Mouse (Mus musculus) midbrain, embryonic 13.5 days (tissue): Measurements from ENCODE around the gene Ap1m2. TPM values are rescaled to one million over a fixed set of nuclear protein-coding genes. Genes with fewer than 3 reads are reported as not detected.
"Not testable (repeated sequence)": the region's sequence is repeated elsewhere in the genome, so short reads cannot be mapped to it uniquely, and the experiment has no call there.

Source experiments
- ATAC-seq: fragments of 200-750 bp; cut with Nextera tagmentation; 2 replicates; pipeline ENCODE4 v1.8.0; 2017; ENCODE audit warnings: mild to moderate bottlenecking, moderate TSS enrichment, moderate library complexity
- H3K27ac ChIP-seq: fragments of 300-500 bp; sonication (generic); 2 replicates; pipeline ENCODE4 v1.5.1; 2015; ENCODE audit warnings: inconsistent platforms, mild to moderate bottlenecking, moderate library complexity
- H3K27me3 ChIP-seq: fragments of 300-500 bp; sonication (generic); 2 replicates; pipeline ENCODE4 v1.6.1; 2015; ENCODE audit warnings: mild to moderate bottlenecking, inconsistent platforms
- H3K36me3 ChIP-seq: fragments of 300-500 bp; sonication (generic); 2 replicates; pipeline ENCODE4 v1.6.1; 2015; ENCODE audit warnings: mild to moderate bottlenecking, inconsistent platforms
- H3K4me1 ChIP-seq: fragments of 300-500 bp; sonication (generic); replicated peaks from 2 replicates; pipeline ENCODE4 v1.6.1; 2015; ENCODE audit warnings: inconsistent platforms
- H3K4me2 ChIP-seq: fragments of 300-500 bp; sonication (generic); replicated peaks from 2 replicates; pipeline ENCODE4 v1.6.1; 2015; ENCODE audit warnings: moderate library complexity, mild to moderate bottlenecking, inconsistent platforms
- H3K4me3 ChIP-seq: fragments of 300-500 bp; sonication (generic); replicated peaks from 2 replicates; pipeline ENCODE4 v1.5.1; 2015; ENCODE audit warnings: mild to moderate bottlenecking, inconsistent platforms
- H3K9ac ChIP-seq: fragments of 300-500 bp; sonication (generic); replicated peaks from 2 replicates; pipeline ENCODE4 v1.6.1; 2015; ENCODE audit warnings: mild to moderate bottlenecking, inconsistent platforms
- H3K9me3 ChIP-seq: fragments of 300-500 bp; sonication (generic); 2 replicates; pipeline ENCODE4 v1.6.1; 2016; ENCODE audit warnings: mild to moderate bottlenecking, inconsistent platforms
- WGBS: fragments of 180-500 bp; shearing (Covaris S2); methylation state at CpG from one replicate; pipeline ENCODE4 v1.1.7; 2015; 5-methylcytosine and 5-hydroxymethylcytosine counted together
- polyA plus RNA-seq: library from polyadenylated mRNA; unstranded; fragments of >200 nt; fragmentation: Nextera tagmentation; extraction: Ambion mirVana; gene quantifications from 2 replicates; pipeline ENCODE4 v1.2.1, GENCODE M21; 2015

Gene Ap1m2
- polyA plus RNA-seq, 1 experiment from 2014 or later, result 0.23 TPM

- no peak for ATAC-seq
- Histone ChIP-seq H3K36me3 (peaks cover 28% of the 10 kb centered on the region), H3K27ac (no peak overlapping the region), H3K4me3 (peak overlapping the region; percentile 80), H3K27me3 (no peaks in the 10 kb centered on the region), H3K9me3 (no peaks in the 10 kb centered on the region), H3K4me2 (peak overlapping the region; percentile 78), H3K9ac (peak overlapping the region; percentile 77), H3K4me1 (peaks cover 42% of the 10 kb centered on the region)
- WGBS, result 77% methylated on average over 3 of the region's 3 CpGs
Observed at GRCm38 (mm10) chr9:21286753-21287152, 25.4 kb downstream of the Ap1m2 start.

- peaks cover 28% of the 10 kb centered on the region for H3K4me1 ChIP-seq
- no peaks in the 10 kb centered on the region for H3K27me3 ChIP-seq
- no peak for ATAC-seq
- no peak overlapping the region for H3K4me3 ChIP-seq
- peaks cover 54% of the 10 kb centered on the region for H3K36me3 ChIP-seq
- no peak overlapping the region for H3K27ac ChIP-seq
- WGBS, result 86% methylated on average over 3 of the region's 3 CpGs
- no peaks in the 10 kb centered on the region for H3K9me3 ChIP-seq
- no peak overlapping the region for H3K4me2 ChIP-seq
- H3K9ac ChIP-seq, result no peak overlapping the region
Observed at GRCm38 (mm10) chr9:21283994-21284393, 28.1 kb downstream of the Ap1m2 start.

GRCm38 (mm10) chr9:21283591-21283990, 28.5 kb downstream of the Ap1m2 start:
- WGBS, result 91% methylated on average over 5 of the region's 5 CpGs
- Histone ChIP-seq H3K27ac (no peak overlapping the region), H3K9me3 (no peaks in the 10 kb centered on the region), H3K4me3 (no peak overlapping the region), H3K4me2 (no peak overlapping the region), H3K4me1 (peaks cover 24% of the 10 kb centered on the region), H3K27me3 (no peaks in the 10 kb centered on the region), H3K9ac (no peak overlapping the region), H3K36me3 (peaks cover 58% of the 10 kb centered on the region)
- no peak for ATAC-seq

DNA sequence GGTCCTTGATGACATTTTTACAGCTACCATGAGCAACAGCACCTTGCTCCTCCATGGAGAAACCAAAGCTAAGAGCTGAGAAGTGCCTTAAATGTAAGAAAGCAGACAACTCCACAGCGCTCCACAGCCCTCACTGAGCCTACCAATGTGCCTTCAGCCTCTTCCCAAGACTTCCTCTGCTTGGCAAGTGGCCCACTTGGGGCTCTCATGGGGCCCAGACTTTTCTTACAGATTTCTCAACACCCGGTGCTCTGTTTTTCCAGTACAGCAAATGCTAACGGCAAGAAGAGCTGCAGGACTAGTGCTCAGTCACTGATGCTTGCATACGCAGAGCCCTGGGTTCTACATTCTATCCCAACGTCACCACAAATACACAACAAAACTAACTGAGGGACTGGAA, 34.4 kb downstream of the Ap1m2 start:
- H3K4me2 ChIP-seq, result no peak overlapping the region
- no peaks in the 10 kb centered on the region for H3K9me3 ChIP-seq
- H3K27ac ChIP-seq, result no peak overlapping the region
- 97% methylated on average over 5 of the region's 5 CpGs for WGBS
- H3K36me3 ChIP-seq, result peaks cover 95% of the 10 kb centered on the region
- no peak for ATAC-seq
- H3K9ac ChIP-seq, result no peak overlapping the region
- H3K27me3 ChIP-seq, result no peaks in the 10 kb centered on the region
- no peaks in the 10 kb centered on the region for H3K4me1 ChIP-seq
- no peak overlapping the region for H3K4me3 ChIP-seq

DNA sequence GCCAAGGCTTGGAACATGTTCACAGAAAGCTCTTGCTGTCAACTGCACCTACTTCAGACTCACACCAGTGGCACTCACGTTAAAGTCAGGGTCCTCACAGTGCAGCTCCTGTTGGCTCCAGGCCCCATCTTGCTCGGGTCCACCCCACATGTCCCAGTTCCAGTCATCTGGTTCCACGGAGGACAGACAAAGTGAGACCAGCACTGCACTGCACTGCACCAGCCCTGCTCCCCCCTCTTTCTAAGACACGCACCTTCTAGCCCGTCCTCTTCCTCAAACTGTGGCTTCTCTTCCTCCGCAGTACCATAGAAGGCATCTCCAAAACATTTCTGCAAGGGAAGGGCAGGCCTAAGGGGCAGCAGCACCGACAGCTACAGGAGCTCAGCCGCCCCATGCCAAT, 35.8 kb downstream of the Ap1m2 start:
- Histone ChIP-seq H3K9ac (no peak overlapping the region), H3K4me2 (no peak overlapping the region), H3K4me3 (no peak overlapping the region), H3K4me1 (no peaks in the 10 kb centered on the region), H3K36me3 (peaks cover 97% of the 10 kb centered on the region), H3K27ac (no peak overlapping the region), H3K27me3 (no peaks in the 10 kb centered on the region), H3K9me3 (no peaks in the 10 kb centered on the region)
- 89% methylated on average over 8 of the region's 8 CpGs for WGBS
- ATAC-seq, result 0 out of 2 replicates have a peak, but pooled peaks have one; percentile 22

GRCm38 (mm10) chr9:21275727-21276126, 36.4 kb downstream of the Ap1m2 start:
- Histone ChIP-seq H3K9me3 (no peaks in the 10 kb centered on the region), H3K4me3 (no peak overlapping the region), H3K27ac (no peak overlapping the region), H3K4me2 (no peak overlapping the region), H3K27me3 (no peaks in the 10 kb centered on the region), H3K9ac (no peak overlapping the region), H3K36me3 (peaks cover 97% of the 10 kb centered on the region), H3K4me1 (no peaks in the 10 kb centered on the region)
- ATAC-seq, result no peak
- WGBS, result 92% methylated on average over 12 of the region's 12 CpGs

DNA sequence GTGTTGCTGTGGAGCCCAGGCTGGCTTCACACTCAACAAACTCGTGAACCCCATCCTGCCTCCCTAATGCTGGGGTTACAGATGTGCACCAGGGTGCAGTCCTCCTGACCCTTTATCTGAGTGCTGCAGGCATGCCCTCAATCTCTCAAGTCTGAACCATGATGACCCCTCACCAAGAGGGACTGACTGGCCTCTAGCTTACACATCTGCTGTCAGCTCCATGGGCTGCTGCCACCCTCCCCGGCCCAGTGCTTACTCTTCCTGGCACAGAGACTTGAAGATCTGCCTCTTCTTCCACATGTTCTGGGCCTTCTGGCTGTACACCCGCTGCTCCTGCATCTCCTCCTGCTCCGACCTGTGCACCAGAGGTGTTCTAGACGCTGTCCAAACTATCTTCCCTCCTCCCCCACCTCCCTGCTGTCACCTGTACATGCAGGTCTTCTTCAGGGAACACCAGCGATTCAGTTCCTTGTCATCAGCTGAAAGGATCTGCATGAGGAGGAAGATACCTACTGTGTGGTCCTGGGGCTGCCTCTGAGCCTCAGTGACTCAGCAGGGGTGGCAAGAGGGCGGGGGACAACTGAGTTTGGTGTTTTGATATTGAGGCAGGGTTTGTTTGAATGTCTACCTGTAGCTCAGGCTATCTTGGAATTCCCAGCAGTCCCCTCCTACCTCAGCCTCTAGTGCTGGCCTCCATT, 37.0 kb downstream of the Ap1m2 start:
- no peak overlapping the region for H3K4me3 ChIP-seq
- H3K9ac ChIP-seq, result no peak overlapping the region
- H3K27ac ChIP-seq, result no peak overlapping the region
- H3K4me1 ChIP-seq, result no peaks in the 10 kb centered on the region
- no peaks in the 10 kb centered on the region for H3K9me3 ChIP-seq
- no peaks in the 10 kb centered on the region for H3K27me3 ChIP-seq
- WGBS, result 92% methylated on average over 7 of the region's 7 CpGs
- peaks cover 98% of the 10 kb centered on the region for H3K36me3 ChIP-seq
- H3K4me2 ChIP-seq, result no peak overlapping the region
- no peak for ATAC-seq

- Histone ChIP-seq H3K9me3 (no peaks in the 10 kb centered on the region), H3K4me2 (no peak overlapping the region), H3K4me1 (no peaks in the 10 kb centered on the region), H3K27ac (no peak overlapping the region), H3K27me3 (no peaks in the 10 kb centered on the region), H3K9ac (no peak overlapping the region), H3K4me3 (no peak overlapping the region), H3K36me3 (peaks cover 98% of the 10 kb centered on the region)
- no peak for ATAC-seq
- WGBS, result 97% methylated on average over 3 of the region's 3 CpGs
Observed at GRCm38 (mm10) chr9:21274336-21274735, 37.8 kb downstream of the Ap1m2 start.

DNA sequence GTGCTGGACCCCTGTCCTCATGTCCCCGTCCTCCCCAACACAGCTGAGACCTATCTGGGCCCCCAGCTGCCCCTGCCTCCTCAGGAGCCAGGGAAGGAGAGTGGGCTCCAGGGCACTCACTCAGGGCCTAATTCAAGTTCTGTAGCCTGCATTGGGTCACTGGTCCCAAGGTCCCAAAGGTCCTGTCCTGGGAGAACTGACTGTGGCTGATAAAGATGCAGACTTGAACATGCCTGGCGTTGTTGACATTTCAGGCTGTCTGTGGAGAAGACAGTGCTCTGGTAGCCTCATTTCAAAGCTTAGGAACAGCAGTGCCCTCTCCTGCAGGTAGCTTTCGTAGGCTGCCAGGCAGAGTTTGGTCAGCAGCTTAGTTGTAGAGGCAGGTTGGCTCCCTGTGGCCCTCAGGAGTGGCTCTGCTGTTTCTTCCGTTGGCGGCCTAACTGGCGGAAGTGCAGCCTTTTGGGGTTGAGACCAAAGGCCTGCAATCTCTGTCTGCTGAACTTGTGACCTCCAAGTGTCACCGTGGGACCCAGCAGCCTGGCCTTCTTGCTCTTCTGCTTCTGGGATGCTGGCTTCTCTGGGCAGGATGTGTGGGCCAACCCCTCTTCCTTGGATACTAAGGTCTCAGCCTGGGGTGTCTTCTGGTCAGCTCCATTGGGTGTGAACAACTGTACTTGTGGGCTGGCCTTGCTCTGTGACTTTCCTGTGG, 38.5 kb downstream of the Ap1m2 start:
- H3K27me3 ChIP-seq, result no peaks in the 10 kb centered on the region
- WGBS, result 84% methylated on average over 7 of the region's 7 CpGs
- no peak overlapping the region for H3K4me3 ChIP-seq
- no peak overlapping the region for H3K9ac ChIP-seq
- no peak overlapping the region for H3K4me2 ChIP-seq
- no peak for ATAC-seq
- no peaks in the 10 kb centered on the region for H3K9me3 ChIP-seq
- no peaks in the 10 kb centered on the region for H3K4me1 ChIP-seq
- H3K27ac ChIP-seq, result no peak overlapping the region
- peaks cover 98% of the 10 kb centered on the region for H3K36me3 ChIP-seq

GRCm38 (mm10) chr9:21273094-21273493, 39.0 kb downstream of the Ap1m2 start:
- no peak overlapping the region for H3K27ac ChIP-seq
- no peaks in the 10 kb centered on the region for H3K4me1 ChIP-seq
- no peak overlapping the region for H3K9ac ChIP-seq
- no peak for ATAC-seq
- no peaks in the 10 kb centered on the region for H3K27me3 ChIP-seq
- no peaks in the 10 kb centered on the region for H3K9me3 ChIP-seq
- peaks cover 100% of the 10 kb centered on the region for H3K36me3 ChIP-seq
- H3K4me3 ChIP-seq, result no peak overlapping the region
- no peak overlapping the region for H3K4me2 ChIP-seq
- 85% methylated on average over 8 of the region's 8 CpGs for WGBS

DNA sequence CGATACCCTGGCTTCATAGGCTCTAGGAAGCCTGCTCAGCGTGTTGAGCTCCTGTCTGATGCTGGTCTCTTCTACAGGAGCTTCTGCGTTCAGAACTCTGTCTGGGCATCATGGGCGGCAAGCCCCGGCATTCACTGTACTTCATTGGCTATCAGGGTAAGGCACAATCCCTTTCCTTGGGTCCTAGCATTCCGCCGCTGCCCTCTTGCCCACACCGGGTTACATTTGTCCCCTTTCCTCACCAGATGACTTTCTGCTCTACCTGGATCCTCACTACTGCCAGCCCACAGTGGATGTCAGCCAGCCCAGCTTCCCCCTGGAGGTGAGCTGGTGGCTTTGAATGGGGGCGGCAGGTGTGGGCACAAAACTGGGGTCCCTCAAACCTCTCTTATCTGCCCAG, 39.7 kb downstream of the Ap1m2 start:
- ATAC-seq, result no peak
- H3K4me1 ChIP-seq, result no peaks in the 10 kb centered on the region
- H3K9me3 ChIP-seq, result no peaks in the 10 kb centered on the region
- WGBS, result 96% methylated on average over 9 of the region's 9 CpGs
- H3K36me3 ChIP-seq, result peaks cover 97% of the 10 kb centered on the region
- no peak overlapping the region for H3K4me3 ChIP-seq
- no peaks in the 10 kb centered on the region for H3K27me3 ChIP-seq
- no peak overlapping the region for H3K9ac ChIP-seq
- H3K4me2 ChIP-seq, result no peak overlapping the region
- no peak overlapping the region for H3K27ac ChIP-seq

DNA sequence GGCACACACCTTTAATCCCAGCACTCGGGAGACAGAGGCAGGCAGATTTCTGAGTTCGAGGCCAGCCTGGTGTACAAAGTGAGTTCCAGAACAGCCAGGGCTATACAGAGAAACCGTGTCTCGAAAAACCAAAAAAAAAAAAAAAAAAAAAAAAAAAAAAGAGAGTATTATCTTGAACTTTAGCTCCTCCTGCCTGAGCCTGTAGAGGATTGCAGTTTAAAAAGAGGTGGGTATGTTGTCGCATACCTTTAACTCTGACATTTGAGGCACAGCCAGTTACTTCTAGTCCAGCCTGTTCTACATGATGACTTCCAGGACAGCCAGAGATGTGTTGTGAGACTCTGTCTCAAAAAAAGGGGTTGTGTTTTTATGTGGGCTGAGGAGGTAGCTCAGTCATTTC, 42.5 kb downstream of the Ap1m2 start:
- H3K27ac ChIP-seq, H3K4me3 ChIP-seq, H3K9me3 ChIP-seq, ATAC-seq, H3K4me2 ChIP-seq, H3K9ac ChIP-seq, H3K27me3 ChIP-seq: not testable (repeated sequence)
- Histone ChIP-seq H3K36me3 (peaks cover 76% of the 10 kb centered on the region), H3K4me1 (peaks cover 21% of the 10 kb centered on the region)
- WGBS, result 89% methylated on average over 5 of the region's 5 CpGs
